Mouse (Mus musculus) neural tube, embryonic 12.5 days (tissue): ENCODE results near the gene Cst6. TPM values are rescaled to one million over a fixed set of nuclear protein-coding genes. Genes with fewer than 3 reads are reported as not detected.

ENCODE experiments used
- ATAC-seq: fragments of 200-750 bp; cut with Nextera tagmentation; 2 replicates; pipeline ENCODE4 v1.8.0; 2017; ENCODE audit warnings: low read depth, mild to moderate bottlenecking, moderate TSS enrichment, moderate library complexity; ENCODE audit not compliant: low FRiP score
- H3K27ac ChIP-seq: fragments of 300-500 bp; sonication (generic); 2 replicates; pipeline ENCODE4 v1.5.1; 2016
- H3K27me3 ChIP-seq: fragments of 300-500 bp; sonication (generic); replicated peaks from 2 replicates; pipeline ENCODE4 v1.6.1; 2016; ENCODE audit warnings: mild to moderate bottlenecking
- H3K36me3 ChIP-seq: fragments of 300-500 bp; sonication (generic); 2 replicates; pipeline ENCODE4 v1.6.1; 2016; ENCODE audit warnings: mild to moderate bottlenecking
- H3K4me1 ChIP-seq: fragments of 300-500 bp; sonication (generic); 2 replicates; pipeline ENCODE4 v1.6.1; 2016
- H3K4me2 ChIP-seq: fragments of 300-500 bp; sonication (generic); replicated peaks from 2 replicates; pipeline ENCODE4 v1.6.1; 2016; ENCODE audit warnings: mild to moderate bottlenecking
- H3K4me3 ChIP-seq: fragments of 300-500 bp; sonication (generic); 2 replicates; pipeline ENCODE4 v1.5.1; 2016
- H3K9ac ChIP-seq: fragments of 300-500 bp; sonication (generic); 2 replicates; pipeline ENCODE4 v1.6.1; 2016; ENCODE audit warnings: mild to moderate bottlenecking
- H3K9me3 ChIP-seq: fragments of 300-500 bp; sonication (generic); 2 replicates; pipeline ENCODE4 v1.6.1; 2016; ENCODE audit warnings: mild to moderate bottlenecking
- WGBS: fragments of 180-500 bp; shearing (Covaris S2); methylation state at CpG from one replicate; pipeline ENCODE4 v1.1.7; 2016; 5-methylcytosine and 5-hydroxymethylcytosine counted together
- polyA plus RNA-seq: library from polyadenylated mRNA; unstranded; fragments of >200 nt; fragmentation: Nextera tagmentation; extraction: Ambion mirVana; gene quantifications from 2 replicates; pipeline ENCODE4 v1.2.1, GENCODE M21; 2016

Gene Cst6
- polyA plus RNA-seq, 1 experiment from 2014 or later, result 3.9 TPM

DNA sequence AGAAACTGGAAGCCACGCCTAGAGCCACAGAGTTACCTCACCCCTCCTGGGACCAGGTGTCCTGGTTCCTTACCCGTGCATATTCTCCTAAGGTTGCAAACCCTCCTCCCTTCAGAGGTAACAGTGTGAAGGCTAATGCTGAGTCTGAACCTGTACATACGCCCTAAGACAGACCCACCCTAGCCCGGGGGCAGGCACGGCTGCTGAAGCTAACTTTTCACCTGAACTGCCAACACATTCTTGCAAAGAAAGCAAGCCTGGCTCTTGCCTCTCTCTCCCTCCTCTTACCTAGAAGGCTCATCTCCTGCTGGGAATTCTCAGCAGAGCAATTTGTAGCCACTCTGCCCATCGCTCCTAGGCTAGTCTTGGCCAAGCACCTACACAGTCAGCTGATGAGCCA is 48.8 kb downstream of the Cst6 start:
- H3K4me3 ChIP-seq, result no peak overlapping the region
- H3K27ac ChIP-seq, result no peak overlapping the region
- peaks cover 13% of the 10 kb centered on the region for H3K4me1 ChIP-seq
- no peaks in the 10 kb centered on the region for H3K27me3 ChIP-seq
- H3K9me3 ChIP-seq, result no peaks in the 10 kb centered on the region
- WGBS, result 83% methylated on average over 6 of the region's 6 CpGs
- no peak overlapping the region for H3K4me2 ChIP-seq
- no peak overlapping the region for H3K9ac ChIP-seq
- peaks cover 7% of the 10 kb centered on the region; the same call in 1 of the 2 replicates for H3K36me3 ChIP-seq
- ATAC-seq, result no peak

DNA sequence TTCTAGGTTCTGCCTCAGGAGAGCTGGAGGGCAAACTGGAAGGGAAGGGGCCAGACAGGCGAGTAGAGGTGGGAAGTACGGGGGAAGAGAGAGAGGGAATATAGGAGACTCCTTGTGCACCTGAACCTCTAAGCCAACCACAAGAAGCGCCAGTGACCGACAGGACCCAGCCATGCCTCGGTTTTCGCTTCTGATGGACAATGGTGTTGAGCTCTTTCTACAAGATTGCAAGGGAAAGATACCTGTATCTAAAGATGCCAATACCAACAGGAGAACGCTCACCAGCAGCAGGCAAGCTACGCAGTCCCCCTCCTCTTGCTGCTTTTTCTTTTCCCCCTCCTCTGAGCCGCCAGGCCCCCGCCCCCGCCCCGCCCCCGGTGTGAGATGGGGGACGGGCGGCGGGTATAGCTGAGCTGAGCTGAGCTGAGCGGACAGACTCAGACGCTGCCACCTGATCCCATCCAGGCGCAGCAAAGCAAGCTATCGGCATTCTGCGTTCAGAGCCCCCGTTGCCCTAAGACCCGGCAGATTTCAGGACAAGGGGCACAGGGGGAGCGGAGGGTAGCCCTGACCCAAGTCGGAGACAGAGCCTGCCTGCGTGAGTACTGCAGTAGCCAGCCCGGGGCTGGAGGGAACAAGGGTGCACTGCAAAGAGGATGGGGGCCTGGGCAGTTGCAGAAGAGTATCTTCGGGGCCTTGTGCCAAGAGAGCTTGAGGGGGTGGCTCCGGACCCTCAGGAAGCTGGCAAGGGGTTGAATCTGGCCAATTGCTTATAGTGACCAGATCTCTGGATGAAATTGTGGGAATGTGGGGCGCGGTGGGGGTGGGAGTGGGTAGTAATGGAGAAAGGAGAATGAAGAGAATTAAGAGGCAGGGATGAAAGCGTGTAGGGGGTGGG is 51.2 kb downstream of the Cst6 start, which contains the start of gene Gal3st3:
TSS of gene Gal3st3 (plus strand) at position 429 of the 898 bp plus-strand sequence.
- Histone ChIP-seq H3K4me1 (peaks cover 25% of the 10 kb centered on the region), H3K27ac (peak within 1 kb of the TSS; percentile 64), H3K9ac (peak within 1 kb of the TSS; percentile 71), H3K36me3 (peaks cover 5% of the 10 kb centered on the region; the same call in 1 of the 2 replicates), H3K27me3 (no peaks in the 10 kb centered on the region), H3K4me3 (peak within 1 kb of the TSS; percentile 54), H3K4me2 (peak within 1 kb of the TSS; percentile 76), H3K9me3 (no peaks in the 10 kb centered on the region)
- 6% methylated on average over 31 of the region's 32 CpGs for WGBS
- 0 out of 2 replicates have a peak, but pooled peaks have one; percentile 43 for ATAC-seq

DNA sequence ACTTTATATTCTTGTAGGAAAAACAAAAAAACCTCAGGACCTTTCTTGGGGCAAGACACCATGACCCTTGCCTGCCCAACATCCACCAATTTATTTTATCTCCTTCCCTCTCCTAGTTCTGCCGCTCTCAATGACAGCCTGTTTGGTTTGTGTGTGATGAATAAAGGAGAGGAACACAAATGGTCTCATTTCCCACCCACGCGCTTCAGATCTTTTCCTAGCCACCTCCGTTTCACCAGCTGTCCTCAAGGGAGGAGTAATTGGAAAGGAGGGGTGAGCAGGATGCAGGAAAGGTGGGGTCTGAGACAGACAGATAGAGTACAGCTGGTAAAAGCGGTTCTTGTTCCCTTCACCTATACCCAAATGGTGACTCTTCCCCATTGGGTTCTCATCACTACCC is 52.7 kb downstream of the Cst6 start:
- Histone ChIP-seq H3K9ac (no peak overlapping the region), H3K4me1 (peaks cover 25% of the 10 kb centered on the region), H3K36me3 (peaks cover 19% of the 10 kb centered on the region), H3K4me3 (no peak overlapping the region), H3K4me2 (peak overlapping the region; percentile 10; the same call in 1 of the 2 replicates), H3K9me3 (no peaks in the 10 kb centered on the region), H3K27ac (no peak overlapping the region), H3K27me3 (no peaks in the 10 kb centered on the region)
- 71% methylated on average over 5 of the region's 5 CpGs for WGBS
- no peak for ATAC-seq

GRCm38 (mm10) chr19:5295736-5296075 is 53.7 kb downstream of the Cst6 start:
- H3K9me3 ChIP-seq, result no peaks in the 10 kb centered on the region
- peak overlapping the region; percentile 65 for H3K4me2 ChIP-seq
- H3K36me3 ChIP-seq, result peaks cover 28% of the 10 kb centered on the region
- WGBS, result 7% methylated on average over 13 of the region's 13 CpGs
- ATAC-seq, result peak; percentile 33
- H3K27ac ChIP-seq, result peak overlapping the region; percentile 54; the same call in 1 of the 2 replicates
- H3K4me1 ChIP-seq, result peaks cover 25% of the 10 kb centered on the region
- H3K27me3 ChIP-seq, result no peaks in the 10 kb centered on the region
- H3K9ac ChIP-seq, result peak overlapping the region; percentile 58
- H3K4me3 ChIP-seq, result peak overlapping the region; percentile 89

DNA sequence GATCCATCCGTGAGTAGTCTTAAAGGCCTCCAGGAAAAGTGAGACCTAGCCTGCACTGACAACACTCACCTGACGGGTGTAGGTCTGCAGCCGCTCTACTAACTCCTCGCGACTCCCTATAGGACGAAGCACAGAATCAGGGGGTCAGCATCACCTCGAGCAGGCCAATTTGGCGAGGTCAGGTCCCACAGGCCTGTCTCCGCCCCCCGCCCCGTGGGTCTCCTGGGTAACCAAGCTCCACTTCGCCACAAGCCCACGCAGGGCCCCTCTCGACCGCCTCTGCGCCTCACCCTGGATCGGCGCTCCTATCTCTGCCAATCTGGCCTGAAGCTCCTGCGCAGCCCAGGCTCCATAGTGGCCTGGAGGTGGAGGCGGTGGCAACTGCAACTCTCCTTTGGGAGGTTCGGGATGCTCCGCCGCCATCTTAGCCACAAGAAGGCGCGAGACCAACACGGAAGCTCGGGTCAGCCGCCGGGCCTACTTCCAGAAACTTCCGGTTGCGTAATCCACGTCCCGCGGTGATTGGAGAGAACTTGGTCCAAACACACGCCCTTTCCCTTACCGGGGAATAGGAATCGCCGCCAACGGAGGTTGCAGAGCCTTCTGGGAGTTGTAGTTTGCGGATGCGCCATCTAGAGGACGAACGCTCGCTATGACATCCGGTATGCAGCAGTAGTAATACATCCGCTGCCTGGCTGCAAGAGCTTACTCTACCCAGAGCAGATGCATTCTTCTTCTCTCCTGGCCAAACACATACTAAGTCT is 54.2 kb downstream of the Cst6 start, which contains the start of gene Sf3b2:
TSS of gene Sf3b2 (minus strand) at position 484 of the 764 bp plus-strand sequence.
- no peaks in the 10 kb centered on the region for H3K27me3 ChIP-seq
- peak within 1 kb of the TSS; percentile 86 for H3K9ac ChIP-seq
- H3K9me3 ChIP-seq, result no peaks in the 10 kb centered on the region
- ATAC-seq, result peak; percentile 93
- peak within 1 kb of the TSS; percentile 88 for H3K4me2 ChIP-seq
- H3K27ac ChIP-seq, result peak within 1 kb of the TSS; percentile 62; the same call in 1 of the 2 replicates
- peaks cover 25% of the 10 kb centered on the region for H3K4me1 ChIP-seq
- peak within 1 kb of the TSS; percentile 89 for H3K4me3 ChIP-seq
- WGBS, result under 1% methylated on average over 46 of the region's 46 CpGs
- peaks cover 34% of the 10 kb centered on the region for H3K36me3 ChIP-seq

Other genes with a start within 250 kb of the Cst6 start
- 245 and 247 TPM in 2 replicates for gene Rab1b, start 242.5 kb downstream of the Cst6 start, polyA plus RNA-seq
- 62.6 and 63.1 TPM in 2 replicates for gene Klc2, start 231.0 kb downstream of the Cst6 start, polyA plus RNA-seq
- gene Pacs1, start 76.5 kb downstream of the Cst6 start, polyA plus RNA-seq, result 28.9 and 35.0 TPM in 2 replicates
- 351 and 381 TPM in 2 replicates for gene Sf3b2, start 54.1 kb downstream of the Cst6 start, polyA plus RNA-seq
- 18.6 and 19.4 TPM in 2 replicates for gene Gal3st3, start 51.2 kb downstream of the Cst6 start, polyA plus RNA-seq
- not detected in 2 replicates for gene Catsper1, start 13.8 kb downstream of the Cst6 start, polyA plus RNA-seq
- gene Eif1ad, start 17.2 kb upstream of the Cst6 start, polyA plus RNA-seq, result 69.7 and 70.9 TPM in 2 replicates
- 344 and 354 TPM in 2 replicates for gene Banf1, start 17.6 kb upstream of the Cst6 start, polyA plus RNA-seq
- 110 and 112 TPM in 2 replicates for gene Sart1, start 39.1 kb upstream of the Cst6 start, polyA plus RNA-seq
- gene Tsga10ip, start 53.0 kb upstream of the Cst6 start, polyA plus RNA-seq, result 0.24 and 0.25 TPM in 2 replicates
- 270 and 298 TPM in 2 replicates for gene Drap1, start 75.4 kb upstream of the Cst6 start, polyA plus RNA-seq
- gene AI837181, start 75.6 kb upstream of the Cst6 start, polyA plus RNA-seq, result 61.2 and 65.4 TPM in 2 replicates
- not detected in 2 replicates for gene Fosl1, start 98.0 kb upstream of the Cst6 start, polyA plus RNA-seq
- gene Ccdc85b, start 108.3 kb upstream of the Cst6 start, polyA plus RNA-seq, result 12.9 and 13.0 TPM in 2 replicates
- gene Fibp, start 111.0 kb upstream of the Cst6 start, polyA plus RNA-seq, result 142 and 145 TPM in 2 replicates
- gene Ctsw, start 118.9 kb upstream of the Cst6 start, polyA plus RNA-seq, result 3.3 and 4.2 TPM in 2 replicates
- 58.3 and 60.3 TPM in 2 replicates for gene Efemp2, start 124.4 kb upstream of the Cst6 start, polyA plus RNA-seq
- 44.6 and 47.9 TPM in 2 replicates for gene Mus81, start 138.8 kb upstream of the Cst6 start, polyA plus RNA-seq
- gene Cfl1, start 140.9 kb upstream of the Cst6 start, polyA plus RNA-seq, result 3,361 and 3,377 TPM in 2 replicates
- 0.32 and 0.46 TPM in 2 replicates for gene 1700020D05Rik, start 154.2 kb upstream of the Cst6 start, polyA plus RNA-seq
- 43.1 and 47.1 TPM in 2 replicates for gene Snx32, start 161.0 kb upstream of the Cst6 start, polyA plus RNA-seq
- 0.29 and 0.32 TPM in 2 replicates for gene Ovol1, start 211.1 kb upstream of the Cst6 start, polyA plus RNA-seq
- gene Ap5b1, start 218.5 kb upstream of the Cst6 start, polyA plus RNA-seq, result 2.5 and 2.8 TPM in 2 replicates